Mouse (Mus musculus): ENCODE measurements around the gene Mfsd14a. TPM values are rescaled to one million over a fixed set of nuclear protein-coding genes. Genes with fewer than 3 reads are reported as not detected.

Mfsd14a gene
- polyA plus RNA-seq, 1 experiment from 2014 or later, result 94.0 TPM

GRCm38 (mm10) chr3:116595603-116595991 lies 66.9 kb downstream of the Mfsd14a start:
- TF ChIP-seq CTCF (IDR thresholded peaks at IDR 0.05; ENCODE audit: low read depth), result no peak
- Histone ChIP-seq H3K36me3 (ENCODE audit: insufficient read depth, low read length) (peaks cover 7% of the 10 kb centered on the region; the same call in 1 of the 2 replicates), H3K4me3 (replicated peaks; ENCODE audit: low read depth, low read length) (peak overlapping the region; percentile 80), H3K27ac (no peak overlapping the region), H3K9ac (ENCODE audit: low read depth, low read length) (peak overlapping the region; percentile 72), H3K4me1 (replicated peaks; ENCODE audit: insufficient read depth, low read length) (no peaks in the 10 kb centered on the region), H3K9me3 (replicated peaks; ENCODE audit: low read length) (no peaks in the 10 kb centered on the region), H3K27me3 (ENCODE audit: insufficient read depth, low read length) (no peaks in the 10 kb centered on the region), H3K4me2 (ENCODE audit: low read length) (peak overlapping the region; percentile 83)
- WGBS, result 6% methylated on average over 10 of the region's 10 CpGs
- ATAC-seq (replicated peaks; ENCODE audit: low FRiP score, low read depth) (no peak), DNase-seq (ENCODE audit: low spot score) (no peak)

GRCm38 (mm10) chr3:116594728-116595602 lies 67.5 kb downstream of the Mfsd14a start, which contains the start of gene Sass6:
Gene Sass6, plus strand, starts transcription at chr3:116594982.
- no peaks in the 10 kb centered on the region for H3K27me3 ChIP-seq (ENCODE audit: insufficient read depth, low read length)
- H3K4me1 ChIP-seq (replicated peaks; ENCODE audit: insufficient read depth, low read length), result no peaks in the 10 kb centered on the region
- peak; percentile 98 for DNase-seq (ENCODE audit: low spot score)
- peak within 1 kb of the TSS; percentile 83 for H3K4me2 ChIP-seq (ENCODE audit: low read length)
- H3K27ac ChIP-seq, result peak within 1 kb of the TSS; percentile 85
- TF ChIP-seq CTCF (IDR thresholded peaks at IDR 0.05; ENCODE audit: low read depth), result no peak
- H3K9ac ChIP-seq (ENCODE audit: low read depth, low read length), result peak within 1 kb of the TSS; percentile 80
- ATAC-seq (replicated peaks; ENCODE audit: low FRiP score, low read depth), result peak; percentile 98
- no peaks in the 10 kb centered on the region for H3K9me3 ChIP-seq (replicated peaks; ENCODE audit: low read length)
- peak within 1 kb of the TSS; percentile 80 for H3K4me3 ChIP-seq (replicated peaks; ENCODE audit: low read depth, low read length)
- under 1% methylated on average over 65 of the region's 65 CpGs for WGBS
- peaks cover 12% of the 10 kb centered on the region; the same call in 1 of the 2 replicates for H3K36me3 ChIP-seq (ENCODE audit: insufficient read depth, low read length)

GRCm38 (mm10) chr3:116594076-116594727 lies 68.3 kb downstream of the Mfsd14a start:
- Histone ChIP-seq H3K4me1 (replicated peaks; ENCODE audit: insufficient read depth, low read length) (no peaks in the 10 kb centered on the region), H3K9ac (ENCODE audit: low read depth, low read length) (peak overlapping the region; percentile 80), H3K36me3 (ENCODE audit: insufficient read depth, low read length) (peaks cover 20% of the 10 kb centered on the region), H3K9me3 (replicated peaks; ENCODE audit: low read length) (no peaks in the 10 kb centered on the region), H3K4me2 (ENCODE audit: low read length) (peak overlapping the region; percentile 65), H3K27ac (peak overlapping the region; percentile 85), H3K27me3 (ENCODE audit: insufficient read depth, low read length) (no peaks in the 10 kb centered on the region), H3K4me3 (replicated peaks; ENCODE audit: low read depth, low read length) (peak overlapping the region; percentile 80)
- peak; percentile 49 for TF ChIP-seq CTCF (IDR thresholded peaks at IDR 0.05; ENCODE audit: low read depth)
- DNase-seq (ENCODE audit: low spot score) (peak; percentile 80), ATAC-seq (replicated peaks; ENCODE audit: low FRiP score, low read depth) (peak; percentile 53)
- WGBS, result 2% methylated on average over 22 of the region's 22 CpGs

- DNase-seq (ENCODE audit: low spot score) (no peak), ATAC-seq (replicated peaks; ENCODE audit: low FRiP score, low read depth) (no peak)
- no peak for TF ChIP-seq CTCF (IDR thresholded peaks at IDR 0.05; ENCODE audit: low read depth)
- no peaks in the 10 kb centered on the region for H3K9me3 ChIP-seq (replicated peaks; ENCODE audit: low read length)
- no peaks in the 10 kb centered on the region for H3K27me3 ChIP-seq (ENCODE audit: insufficient read depth, low read length)
- WGBS, result 96% methylated on average over 9 of the region's 9 CpGs
- no peaks in the 10 kb centered on the region for H3K4me1 ChIP-seq (replicated peaks; ENCODE audit: insufficient read depth, low read length)
- H3K4me3 ChIP-seq (replicated peaks; ENCODE audit: low read depth, low read length), result no peak overlapping the region
- no peak overlapping the region for H3K27ac ChIP-seq
- no peak overlapping the region for H3K9ac ChIP-seq (ENCODE audit: low read depth, low read length)
- no peak overlapping the region for H3K4me2 ChIP-seq (ENCODE audit: low read length)
- peaks cover 36% of the 10 kb centered on the region for H3K36me3 ChIP-seq (ENCODE audit: insufficient read depth, low read length)
These were observed 80.3 kb downstream of the Mfsd14a start for GRCm38 (mm10) chr3:116582201-116582600.

Other genes starting within 250 kb of the Mfsd14a start
- gene Cdc14a, start 238.6 kb downstream of the Mfsd14a start, polyA plus RNA-seq (2015; fragmentation: Nextera tagmentation; extraction: Ambion mirVana), result 12.8 and 12.9 TPM in 2 replicates
- gene Rtca, start 154.5 kb downstream of the Mfsd14a start, polyA plus RNA-seq (2015; fragmentation: Nextera tagmentation; extraction: Ambion mirVana), result 73.1 and 78.4 TPM in 2 replicates
- gene Dbt, start 149.6 kb downstream of the Mfsd14a start, polyA plus RNA-seq (2015; fragmentation: Nextera tagmentation; extraction: Ambion mirVana), result 12.6 and 15.1 TPM in 2 replicates
- 0.39 and 0.42 TPM in 2 replicates for gene Lrrc39, start 99.7 kb downstream of the Mfsd14a start, polyA plus RNA-seq (2015; fragmentation: Nextera tagmentation; extraction: Ambion mirVana)
- gene Sass6, start 67.7 kb downstream of the Mfsd14a start, polyA plus RNA-seq (2015; fragmentation: Nextera tagmentation; extraction: Ambion mirVana), result 10.0 and 11.4 TPM in 2 replicates
- 15.9 and 18.5 TPM in 2 replicates for gene Trmt13, start 48.1 kb downstream of the Mfsd14a start, polyA plus RNA-seq (2015; fragmentation: Nextera tagmentation; extraction: Ambion mirVana)
- not detected in 2 replicates for gene Gm43191, start 18.6 kb upstream of the Mfsd14a start, polyA plus RNA-seq (2015; fragmentation: Nextera tagmentation; extraction: Ambion mirVana)
- 14.8 and 15.0 TPM in 2 replicates for gene Slc35a3, start 50.2 kb upstream of the Mfsd14a start, polyA plus RNA-seq (2015; fragmentation: Nextera tagmentation; extraction: Ambion mirVana)
- 12.8 and 12.9 TPM in 2 replicates for gene Agl, start 145.5 kb upstream of the Mfsd14a start, polyA plus RNA-seq (2015; fragmentation: Nextera tagmentation; extraction: Ambion mirVana)
- 21.6 and 21.7 TPM in 2 replicates for gene Frrs1, start 196.8 kb upstream of the Mfsd14a start, polyA plus RNA-seq (2015; fragmentation: Nextera tagmentation; extraction: Ambion mirVana)

Data from kidney, postnatal 0 days (tissue).